ENCODE assay signal across 9 mouse cellular contexts in genomic region chr6:37642701-37643121, GRCm38 (mm10).
DNase-seq lines count a peak whose midpoint lies in the region; ATAC-seq and TF ChIP-seq lines count a peak whose summit lies in the region.
"Had no signal": no experiment of that assay in that cellular context is flagged by ENCODE, and none has a peak within 500 bp of the region (broad histone marks: within the 10 kb centered on the region; RNA-seq: fewer than 3 reads in every experiment).

No protein-coding gene starts in this region.

- TF ChIP-seq CTCF in lung, postnatal 0 days (IDR thresholded peaks at IDR 0.05): no peak
- no peak for TF ChIP-seq CTCF in gastrocnemius, adult 2 months (IDR thresholded peaks at IDR 0.05)

- 43% methylated on average over 8 of the region's 8 CpGs for WGBS in lung, postnatal 0 days
- WGBS in embryonic facial prominence, embryonic 11.5 days: 52% methylated on average over 8 of the region's 8 CpGs
- 8% methylated on average over 8 of the region's 8 CpGs for WGBS in hindbrain, embryonic 14.5 days

- no peak overlapping the region for H3K9ac ChIP-seq in lung, postnatal 0 days (replicated peaks; ENCODE audit: low read depth)
- H3K9ac ChIP-seq in embryonic facial prominence, embryonic 11.5 days (replicated peaks; ENCODE audit: low read length): no peak overlapping the region
- H3K9ac ChIP-seq in hindbrain, embryonic 14.5 days: peak overlapping the region; percentile 32
- H3K9ac ChIP-seq: liver, embryonic 14.5 days had no signal

- H3K36me3 ChIP-seq in lung, postnatal 0 days (ENCODE audit: insufficient read depth, low read length): no peaks in the 10 kb centered on the region
- no peaks in the 10 kb centered on the region for H3K36me3 ChIP-seq in embryonic facial prominence, embryonic 11.5 days (replicated peaks; ENCODE audit: control insufficient read depth, insufficient read depth, low read depth, low read length)
- H3K36me3 ChIP-seq in hindbrain, embryonic 14.5 days (replicated peaks; ENCODE audit: control insufficient read depth, insufficient read depth): no peaks in the 10 kb centered on the region

- no peaks in the 10 kb centered on the region for H3K4me1 ChIP-seq in lung, postnatal 0 days (ENCODE audit: insufficient read depth, low read depth, low read length)
- no peaks in the 10 kb centered on the region for H3K4me1 ChIP-seq in embryonic facial prominence, embryonic 11.5 days (ENCODE audit: control insufficient read depth, insufficient read depth, low read length)
- peaks cover 25% of the 10 kb centered on the region for H3K4me1 ChIP-seq in hindbrain, embryonic 14.5 days (replicated peaks; ENCODE audit: control insufficient read depth, insufficient read depth, low read length)

- H3K4me2 ChIP-seq in lung, postnatal 0 days (replicated peaks; ENCODE audit: low read depth, low read length): no peak overlapping the region; the same call in 1 of the 2 replicates
- no peak overlapping the region for H3K4me2 ChIP-seq in embryonic facial prominence, embryonic 11.5 days (ENCODE audit: low read depth, low read length)
- peak overlapping the region; percentile 43 for H3K4me2 ChIP-seq in hindbrain, embryonic 14.5 days (replicated peaks)

- intact Hi-C loops in gastrocnemius, adult 2 months (cut with DNase I): no loop called here

- H3K4me3 ChIP-seq in lung, postnatal 0 days (ENCODE audit: low read depth, low read length): no peak overlapping the region
- H3K4me3 ChIP-seq in embryonic facial prominence, embryonic 11.5 days (ENCODE audit: low read depth, low read length): no peak overlapping the region
- peak overlapping the region; percentile 13; the same call in 1 of the 2 replicates for H3K4me3 ChIP-seq in hindbrain, embryonic 14.5 days (replicated peaks; ENCODE audit: low read length)
- no peak overlapping the region for H3K4me3 ChIP-seq in gastrocnemius, adult 2 months

- H3K27me3 ChIP-seq in lung, postnatal 0 days (replicated peaks; ENCODE audit: insufficient read depth, low read length): no peaks in the 10 kb centered on the region
- H3K27me3 ChIP-seq in embryonic facial prominence, embryonic 11.5 days (ENCODE audit: control insufficient read depth, insufficient read depth, low read length): no peaks in the 10 kb centered on the region
- no peaks in the 10 kb centered on the region for H3K27me3 ChIP-seq in hindbrain, embryonic 14.5 days (ENCODE audit: control insufficient read depth, insufficient read depth, low read length)

- peak; percentile 55 for DNase-seq in lung, postnatal 0 days (ENCODE audit: low spot score)
- no peak for DNase-seq in lung, adult 18-20 months
- DNase-seq in embryonic facial prominence, embryonic 11.5 days (ENCODE audit: low spot score): peak; percentile 49
- DNase-seq in hindbrain, embryonic 14.5 days (ENCODE audit: low spot score): peak; percentile 89
- peak; percentile 29 for DNase-seq in neural tube, embryonic 10.5 days (ENCODE audit: extremely low spot score, low spot score)
- no peak for DNase-seq in ovary, postnatal 10 days (ENCODE audit: low spot score)
- no peak for DNase-seq in gastrocnemius, adult 2 months

- H3K9me3 ChIP-seq in lung, postnatal 0 days (ENCODE audit: low read length): no peaks in the 10 kb centered on the region
- no peaks in the 10 kb centered on the region for H3K9me3 ChIP-seq in embryonic facial prominence, embryonic 11.5 days (replicated peaks; ENCODE audit: control insufficient read depth, low read length)
- no peaks in the 10 kb centered on the region for H3K9me3 ChIP-seq in hindbrain, embryonic 14.5 days (ENCODE audit: control insufficient read depth, low read length)

- no peak overlapping the region for H3K27ac ChIP-seq in lung, postnatal 0 days (ENCODE audit: low read length)
- no peak overlapping the region for H3K27ac ChIP-seq in embryonic facial prominence, embryonic 11.5 days (replicated peaks; ENCODE audit: low read depth, low read length)
- H3K27ac ChIP-seq in hindbrain, embryonic 14.5 days: peak overlapping the region; percentile 88
- H3K27ac ChIP-seq in gastrocnemius, adult 2 months: no peak overlapping the region
- H3K27ac ChIP-seq: liver, embryonic 14.5 days had no signal

- ATAC-seq in lung, postnatal 0 days: peak; percentile 48
- no peak for ATAC-seq in embryonic facial prominence, embryonic 11.5 days (replicated peaks; ENCODE audit: insufficient number of reproducible peaks, low FRiP score, low TSS enrichment, low read depth)
- ATAC-seq in hindbrain, embryonic 14.5 days (ENCODE audit: low FRiP score): peak; percentile 87
- ATAC-seq in CD4-positive, CD25-positive, alpha-beta regulatory T cell, adult 4 months: no peak

- TF ChIP-seq EP300 in lung, postnatal 0 days (IDR thresholded peaks at IDR 0.05): no peak

Comparison
In these comparisons a context has a peak if more than half of its experiments do, and no peak if none do; other contexts are left out.
1. DNase-seq: peak in lung, postnatal 0 days (single experiment), embryonic facial prominence, embryonic 11.5 days (single experiment), hindbrain, embryonic 14.5 days (single experiment) and neural tube, embryonic 10.5 days (single experiment); none in lung, adult 18-20 months (0 of 2), ovary, postnatal 10 days (single experiment) and gastrocnemius, adult 2 months (single experiment).
2. ATAC-seq: peak in lung, postnatal 0 days (single experiment) and hindbrain, embryonic 14.5 days (single experiment); none in embryonic facial prominence, embryonic 11.5 days (single experiment) and CD4-positive, CD25-positive, alpha-beta regulatory T cell, adult 4 months (single experiment).